In the genomic region with DNA sequence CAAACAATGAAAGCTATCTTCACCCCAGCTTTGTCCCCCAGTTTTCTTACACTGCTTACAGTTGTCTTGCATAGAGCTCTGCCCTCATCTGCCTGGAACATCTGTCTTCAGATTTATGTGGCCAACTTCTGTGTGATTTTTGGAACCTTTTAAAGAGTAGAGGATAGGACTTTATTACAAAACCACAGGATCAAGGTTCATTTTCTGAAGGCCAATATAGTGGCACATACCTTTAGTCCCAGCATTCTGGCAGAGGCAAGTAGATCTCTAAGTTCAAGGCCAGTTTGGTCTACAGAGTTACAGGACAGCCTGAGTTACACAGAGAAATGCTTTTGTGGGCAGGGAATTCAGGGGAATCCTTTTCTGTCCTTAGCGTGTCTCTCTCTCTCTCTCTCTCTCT, we compare ENCODE assay signal across 27 mouse cellular contexts.
"Had no signal": no experiment of that assay in that cellular context is flagged by ENCODE, and none has a peak within 500 bp of the region (broad histone marks: within the 10 kb centered on the region; RNA-seq: fewer than 3 reads in every experiment).

No protein-coding gene starts in this region.

- H3K27me3 ChIP-seq: embryonic facial prominence, embryonic 12.5 days; embryonic facial prominence, embryonic 13.5 days; embryonic facial prominence, embryonic 15.5 days; forebrain, embryonic 12.5 days; forebrain, embryonic 15.5 days had no signal

- DNase-seq: cerebellum, adult 18-20 months; cerebellum, adult 2 months; cerebellum, adult 8-10 months; cerebellum, adult 9-10 months; cerebellum, adult 9-11 months; cerebellum, postnatal 10 days; cerebellum, postnatal 14 days; cerebellum, postnatal 25 days; cerebellum, postnatal 36 days; embryo, embryonic 11 days; forebrain, postnatal 0 days; gastrocnemius, adult 2 months; gastrocnemius, postnatal 10 days; gastrocnemius, postnatal 14 days; gastrocnemius, postnatal 36 days; heart, adult 18-20 months had no signal

- H3K9ac ChIP-seq: embryonic facial prominence, embryonic 12.5 days; embryonic facial prominence, embryonic 13.5 days; embryonic facial prominence, embryonic 15.5 days; forebrain, embryonic 12.5 days; forebrain, embryonic 13.5 days; forebrain, embryonic 15.5 days; forebrain, postnatal 0 days had no signal

- H3K4me3 ChIP-seq: embryonic facial prominence, embryonic 10.5 days; embryonic facial prominence, embryonic 12.5 days; embryonic facial prominence, embryonic 13.5 days; embryonic facial prominence, embryonic 15.5 days; erythroblast, embryonic 14.5 days; forebrain, embryonic 10.5 days; forebrain, embryonic 12.5 days; forebrain, embryonic 13.5 days; forebrain, embryonic 15.5 days; gastrocnemius, adult 2 months had no signal

- H3K27ac ChIP-seq: embryonic facial prominence, embryonic 10.5 days; embryonic facial prominence, embryonic 12.5 days; embryonic facial prominence, embryonic 13.5 days; embryonic facial prominence, embryonic 15.5 days; forebrain, embryonic 10.5 days; forebrain, embryonic 12.5 days; forebrain, embryonic 13.5 days; forebrain, embryonic 15.5 days; gastrocnemius, adult 2 months had no signal

- H3K4me2 ChIP-seq: embryonic facial prominence, embryonic 12.5 days; embryonic facial prominence, embryonic 13.5 days; embryonic facial prominence, embryonic 15.5 days; forebrain, embryonic 12.5 days; forebrain, embryonic 13.5 days; forebrain, embryonic 15.5 days had no signal

- H3K9me3 ChIP-seq: embryonic facial prominence, embryonic 10.5 days; embryonic facial prominence, embryonic 12.5 days; embryonic facial prominence, embryonic 13.5 days; embryonic facial prominence, embryonic 15.5 days; forebrain, embryonic 10.5 days; forebrain, embryonic 12.5 days; forebrain, embryonic 13.5 days; forebrain, embryonic 15.5 days had no signal

- ATAC-seq: forebrain, embryonic 13.5 days; forebrain, embryonic 14.5 days; forebrain, embryonic 15.5 days; forebrain, embryonic 16.5 days; forebrain, postnatal 0 days had no signal

- H3K36me3 ChIP-seq: embryonic facial prominence, embryonic 10.5 days; embryonic facial prominence, embryonic 12.5 days; embryonic facial prominence, embryonic 13.5 days; embryonic facial prominence, embryonic 15.5 days; forebrain, embryonic 10.5 days; forebrain, embryonic 12.5 days; forebrain, embryonic 15.5 days had no signal
